Mouse (Mus musculus): ENCODE data around the gene Gm42957.
"Not testable (repeated sequence)": the region's sequence is repeated elsewhere in the genome, so short reads cannot be mapped to it uniquely, and the experiment has no call there.

Gene Gm42957

DNA sequence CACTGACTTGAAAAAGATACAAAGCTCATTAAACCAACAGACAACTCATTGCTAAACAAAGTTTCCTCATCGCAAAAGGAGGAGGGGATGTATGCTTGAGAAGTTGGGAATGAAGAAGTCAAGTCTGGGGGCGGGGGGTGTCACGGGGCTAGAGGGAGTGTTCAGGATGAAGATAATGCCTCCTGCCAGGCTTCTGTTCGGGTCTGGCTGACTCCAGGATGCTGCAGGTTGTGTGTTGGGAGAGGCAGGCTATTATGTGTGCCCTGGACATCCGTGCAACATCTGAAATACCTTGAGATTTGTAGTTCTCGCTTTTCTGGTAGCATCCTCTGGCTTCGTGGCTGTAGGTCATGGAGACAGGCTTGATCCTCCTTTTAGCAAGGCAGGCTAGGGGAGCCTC, 43.2 kb downstream of the Gm42957 start:
- DNase-seq: no peak

DNA sequence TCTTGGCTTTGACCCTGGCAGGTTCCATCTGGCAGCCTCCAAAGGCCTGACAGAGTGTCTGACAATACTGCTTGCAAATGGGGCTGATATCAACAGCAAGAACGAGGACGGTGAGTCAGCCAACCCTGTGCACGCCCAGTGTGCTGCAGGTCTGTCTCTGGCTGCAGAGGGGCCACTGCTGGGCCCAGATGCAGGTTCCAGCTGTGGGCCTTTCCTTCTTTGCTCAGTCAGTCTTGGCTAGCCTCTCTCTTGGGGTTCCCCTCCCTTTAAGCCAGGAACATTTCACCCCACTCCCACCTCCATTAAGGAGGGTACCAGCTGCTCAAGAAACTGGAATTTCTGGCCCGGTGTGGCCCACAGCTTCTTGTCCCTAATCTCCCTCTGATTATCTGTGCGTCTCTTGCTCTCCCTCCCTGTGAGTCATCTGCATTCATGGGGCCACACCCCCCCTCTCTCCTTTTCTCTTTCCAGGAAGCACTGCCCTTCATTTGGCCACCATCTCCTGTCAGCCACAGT, 43.9 kb downstream of the Gm42957 start:
- no peak for DNase-seq

DNA sequence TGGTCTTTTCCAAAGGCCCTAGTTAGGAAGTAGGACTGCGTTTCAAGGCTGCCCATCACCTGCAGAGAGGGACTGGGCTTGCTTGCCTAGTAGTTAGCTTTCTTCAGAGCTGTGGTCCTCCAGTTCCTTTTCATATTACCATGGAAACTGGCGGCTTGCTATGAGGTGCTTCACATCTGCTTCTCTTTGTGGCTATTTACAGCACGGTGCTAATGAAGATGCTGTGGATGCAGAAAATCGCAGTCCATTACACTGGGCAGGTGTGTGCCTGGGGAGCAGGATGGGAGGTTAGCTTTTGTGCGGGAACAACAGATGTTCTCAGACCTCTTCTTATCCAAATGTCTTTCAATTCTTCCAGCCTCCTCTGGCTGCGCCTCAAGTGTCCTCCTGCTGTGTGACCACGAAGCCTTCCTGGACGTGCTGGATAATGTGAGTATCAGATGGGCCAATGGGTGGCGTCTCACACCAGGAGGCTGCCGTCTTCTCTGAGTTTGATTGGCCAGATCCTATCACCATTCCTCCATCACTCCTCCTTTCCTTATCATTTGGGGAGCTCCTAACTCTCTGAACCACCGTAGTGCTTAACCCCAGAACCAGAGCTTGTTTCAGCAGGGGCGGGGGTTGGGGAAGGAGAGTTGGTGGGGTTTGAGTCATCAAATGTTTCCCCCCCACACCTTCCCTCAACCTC, 45.1 kb downstream of the Gm42957 start:
- DNase-seq: no peak

DNA sequence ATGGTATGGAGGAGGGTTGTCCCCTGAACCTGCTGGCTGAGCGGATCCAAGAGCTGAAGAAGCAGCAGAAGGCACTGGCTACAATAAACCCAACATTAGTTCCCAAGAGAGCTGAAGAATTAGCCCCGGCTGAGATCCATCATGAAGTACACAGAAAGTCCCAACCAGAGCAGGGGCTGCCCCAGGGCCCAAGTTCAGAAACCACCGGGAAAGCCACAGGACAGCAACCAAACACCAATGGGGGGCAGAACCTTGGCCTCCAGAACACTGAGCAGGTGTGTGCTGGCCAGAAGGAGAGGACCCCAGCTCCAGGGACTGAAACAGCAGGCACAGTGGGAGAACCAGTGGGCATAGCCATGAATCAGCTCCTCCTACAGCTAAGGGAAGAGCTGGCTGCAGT, 48.2 kb downstream of the Gm42957 start:
- no peak for DNase-seq

DNA sequence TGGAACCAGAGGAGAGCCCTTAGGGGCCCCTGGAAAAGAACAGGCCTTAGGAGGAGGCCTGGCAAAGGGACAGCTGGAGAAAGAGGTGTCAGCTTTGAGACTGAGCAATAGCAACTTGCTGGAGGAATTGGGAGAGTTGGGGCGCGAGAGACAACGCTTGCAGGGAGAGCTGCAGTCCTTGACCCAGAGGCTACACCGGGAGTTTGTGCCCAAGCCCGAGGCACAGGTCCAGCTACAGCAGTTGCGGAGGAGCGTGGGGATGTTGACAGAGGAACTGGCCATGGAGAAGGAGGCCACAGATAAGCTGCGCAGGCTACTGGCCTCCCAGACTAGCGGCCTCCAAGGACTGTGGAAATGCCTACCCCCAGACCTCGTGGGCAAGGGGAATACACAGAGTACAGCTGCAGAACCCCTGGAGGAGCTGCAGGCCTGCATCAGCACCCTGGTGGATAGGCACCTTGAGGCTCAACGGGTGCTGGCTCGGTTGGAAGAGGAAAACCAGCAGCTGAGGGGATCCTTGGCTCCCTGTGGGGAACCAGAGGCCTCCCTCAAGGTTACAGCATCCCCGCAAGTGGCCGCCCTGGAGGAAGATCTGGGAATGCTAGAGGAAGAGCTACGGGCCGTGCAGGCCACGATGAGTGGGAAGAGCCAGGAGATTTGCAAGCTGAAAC, 49.0 kb downstream of the Gm42957 start:
- DNase-seq: no peak

GRCm38 (mm10) chr3:96684822-96685156, 49.5 kb downstream of the Gm42957 start:
- DNase-seq: no peak

GRCm38 (mm10) chr3:96686057-96686456, 50.8 kb downstream of the Gm42957 start:
- not testable (repeated sequence) for DNase-seq

DNA sequence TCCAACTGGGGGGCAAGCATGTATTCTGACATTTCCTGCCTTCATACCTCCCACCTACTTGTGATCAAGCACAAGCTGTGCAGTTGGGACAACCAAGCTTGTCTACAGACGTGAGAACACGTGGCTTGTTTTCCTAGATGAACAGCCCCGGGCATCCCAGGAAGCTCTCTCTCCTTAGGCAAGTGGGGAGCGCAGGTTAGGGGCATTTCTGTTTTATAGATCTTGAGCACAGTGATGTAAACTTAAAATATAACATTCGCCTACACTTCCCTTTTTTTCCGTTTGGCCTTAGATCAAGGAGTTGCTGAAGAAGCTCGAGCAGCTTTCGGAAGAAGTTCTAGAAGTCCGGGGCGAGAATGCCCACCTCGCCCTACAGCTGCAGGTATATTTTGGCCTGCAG, 53.6 kb downstream of the Gm42957 start:
- DNase-seq: no peak

DNA sequence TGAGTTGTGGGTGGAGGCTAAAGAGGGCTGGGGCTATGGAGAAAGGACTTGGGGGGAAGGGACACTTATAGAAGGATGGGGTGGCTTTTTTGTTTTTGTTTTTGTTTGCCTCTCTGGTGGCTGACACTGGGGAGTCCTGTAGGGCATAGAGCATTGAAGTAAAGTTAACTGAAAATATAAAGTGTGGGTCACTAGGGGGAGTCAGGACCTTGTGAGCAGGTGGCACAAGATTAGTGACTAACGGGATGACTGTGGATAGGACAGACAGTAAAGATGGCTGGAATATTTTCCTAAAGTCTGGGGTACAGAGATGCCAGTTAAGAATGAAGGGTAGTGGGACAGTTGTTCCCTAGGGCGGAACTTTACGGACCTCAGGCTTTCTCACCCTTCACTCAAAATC, 55.0 kb downstream of the Gm42957 start:
- no peak for DNase-seq

- peak; percentile 46 for DNase-seq
Observed at GRCm38 (mm10) chr3:96692506-96692905, 57.2 kb downstream of the Gm42957 start.

GRCm38 (mm10) chr3:96693579-96693978, 58.3 kb downstream of the Gm42957 start:
- DNase-seq: no peak

GRCm38 (mm10) chr3:96696198-96696765, 61.0 kb downstream of the Gm42957 start, which contains the start of gene Pias3:
Pias3 (plus strand) TSS chr3:96696384.
- DNase-seq: peak; percentile 87

GRCm38 (mm10) chr3:96696766-96697732, 61.8 kb downstream of the Gm42957 start:
- peak; percentile 91 for DNase-seq

- DNase-seq: no peak
Observed at GRCm38 (mm10) chr3:96698993-96699690, 63.9 kb downstream of the Gm42957 start.

DNA sequence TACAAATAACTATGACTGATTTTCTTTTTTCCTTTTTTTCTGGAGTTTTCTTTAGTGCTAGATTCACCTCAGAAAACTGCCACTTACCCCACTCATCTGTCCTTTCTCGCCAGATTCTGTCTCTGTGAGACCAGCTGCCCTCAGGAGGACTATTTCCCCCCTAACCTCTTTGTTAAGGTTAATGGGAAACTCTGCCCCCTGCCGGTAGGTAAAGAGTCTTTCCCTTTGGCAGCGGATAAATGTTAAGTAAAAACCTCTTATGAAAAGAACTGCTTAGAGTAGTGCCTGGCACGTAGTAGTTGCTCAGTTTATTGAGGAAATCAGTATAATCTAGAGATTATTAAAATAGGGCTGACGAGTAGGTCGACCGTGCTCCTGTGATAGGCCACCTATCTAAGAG, 65.1 kb downstream of the Gm42957 start:
- DNase-seq: peak; percentile 50

DNA sequence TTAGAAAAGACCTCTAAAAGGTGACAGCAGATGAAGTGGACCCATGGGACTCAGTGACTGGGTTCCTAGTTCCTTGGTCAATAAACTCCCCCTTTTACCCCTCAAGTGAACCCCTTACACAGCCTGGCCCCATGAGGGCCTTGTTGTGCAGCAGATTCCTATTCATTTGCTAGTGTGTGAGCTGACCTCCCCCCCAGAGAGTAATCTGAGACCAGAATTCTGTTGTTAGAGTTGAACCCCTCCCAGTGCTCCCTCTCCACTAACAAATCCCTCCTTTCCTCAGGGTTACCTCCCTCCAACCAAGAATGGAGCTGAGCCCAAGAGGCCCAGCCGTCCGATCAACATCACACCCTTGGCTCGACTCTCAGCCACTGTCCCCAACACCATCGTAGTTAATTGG, 65.7 kb downstream of the Gm42957 start:
- no peak for DNase-seq
